Mouse (Mus musculus): Measurements from ENCODE around the gene Rasgef1b. TPM values are rescaled to one million over a fixed set of nuclear protein-coding genes. Genes with fewer than 3 reads are reported as not detected.

Rasgef1b gene
- polyA plus RNA-seq, 1 experiment from 2014 or later, result 3.6 TPM

- no peak for TF ChIP-seq CTCF (IDR thresholded peaks at IDR 0.05; ENCODE audit: low read depth)
- Histone ChIP-seq H3K36me3 (ENCODE audit: control insufficient read depth, insufficient read depth) (no peaks in the 10 kb centered on the region), H3K4me1 (replicated peaks; ENCODE audit: control insufficient read depth, insufficient read depth, low read length) (no peaks in the 10 kb centered on the region), H3K9me3 (ENCODE audit: control insufficient read depth) (no peaks in the 10 kb centered on the region), H3K27ac (ENCODE audit: low read depth, low read length) (no peak overlapping the region), H3K4me2 (replicated peaks; ENCODE audit: low read depth) (no peak overlapping the region), H3K27me3 (replicated peaks; ENCODE audit: control insufficient read depth, insufficient read depth, low read length) (no peaks in the 10 kb centered on the region), H3K4me3 (ENCODE audit: low read depth, low read length) (no peak overlapping the region), H3K9ac (ENCODE audit: low read depth, low read length) (no peak overlapping the region)
- WGBS, result 81% methylated on average over 6 of the region's 6 CpGs
- ATAC-seq, result no peak
These were observed 288.8 kb downstream of the Rasgef1b start for GRCm38 (mm10) chr5:99440109-99440508.

GRCm38 (mm10) chr5:99438526-99438925 is 290.3 kb downstream of the Rasgef1b start:
- no peak for TF ChIP-seq CTCF (IDR thresholded peaks at IDR 0.05; ENCODE audit: low read depth)
- Histone ChIP-seq H3K4me2 (replicated peaks; ENCODE audit: low read depth) (no peak overlapping the region), H3K9ac (ENCODE audit: low read depth, low read length) (no peak overlapping the region), H3K4me3 (ENCODE audit: low read depth, low read length) (no peak overlapping the region), H3K4me1 (replicated peaks; ENCODE audit: control insufficient read depth, insufficient read depth, low read length) (no peaks in the 10 kb centered on the region), H3K27me3 (replicated peaks; ENCODE audit: control insufficient read depth, insufficient read depth, low read length) (no peaks in the 10 kb centered on the region), H3K27ac (ENCODE audit: low read depth, low read length) (no peak overlapping the region), H3K9me3 (ENCODE audit: control insufficient read depth) (no peaks in the 10 kb centered on the region), H3K36me3 (ENCODE audit: control insufficient read depth, insufficient read depth) (no peaks in the 10 kb centered on the region)
- no peak for ATAC-seq
- WGBS, result 53% methylated on average over 1 of the region's 1 CpGs

GRCm38 (mm10) chr5:99434226-99434625 is 294.6 kb downstream of the Rasgef1b start:
- peak; percentile 31; the same call in 1 of the 2 replicates for ATAC-seq
- Histone ChIP-seq H3K4me1 (replicated peaks; ENCODE audit: control insufficient read depth, insufficient read depth, low read length) (no peaks in the 10 kb centered on the region), H3K27ac (ENCODE audit: low read depth, low read length) (no peak overlapping the region), H3K9me3 (ENCODE audit: control insufficient read depth) (no peaks in the 10 kb centered on the region), H3K27me3 (replicated peaks; ENCODE audit: control insufficient read depth, insufficient read depth, low read length) (no peaks in the 10 kb centered on the region), H3K36me3 (ENCODE audit: control insufficient read depth, insufficient read depth) (no peaks in the 10 kb centered on the region), H3K4me3 (ENCODE audit: low read depth, low read length) (no peak overlapping the region), H3K9ac (ENCODE audit: low read depth, low read length) (no peak overlapping the region), H3K4me2 (replicated peaks; ENCODE audit: low read depth) (no peak overlapping the region)
- WGBS, result 67% methylated on average over 4 of the region's 4 CpGs
- no peak for TF ChIP-seq CTCF (IDR thresholded peaks at IDR 0.05; ENCODE audit: low read depth)

GRCm38 (mm10) chr5:99432471-99432870 is 296.4 kb downstream of the Rasgef1b start:
- Histone ChIP-seq H3K9me3 (ENCODE audit: control insufficient read depth) (no peaks in the 10 kb centered on the region), H3K4me2 (replicated peaks; ENCODE audit: low read depth) (no peak overlapping the region), H3K9ac (ENCODE audit: low read depth, low read length) (no peak overlapping the region), H3K27ac (ENCODE audit: low read depth, low read length) (no peak overlapping the region), H3K36me3 (ENCODE audit: control insufficient read depth, insufficient read depth) (no peaks in the 10 kb centered on the region), H3K4me1 (replicated peaks; ENCODE audit: control insufficient read depth, insufficient read depth, low read length) (no peaks in the 10 kb centered on the region), H3K27me3 (replicated peaks; ENCODE audit: control insufficient read depth, insufficient read depth, low read length) (no peaks in the 10 kb centered on the region), H3K4me3 (ENCODE audit: low read depth, low read length) (no peak overlapping the region)
- 95% methylated on average over 8 of the region's 8 CpGs for WGBS
- TF ChIP-seq CTCF (IDR thresholded peaks at IDR 0.05; ENCODE audit: low read depth), result no peak
- no peak for ATAC-seq

GRCm38 (mm10) chr5:99429273-99429672 is 299.6 kb downstream of the Rasgef1b start:
- Histone ChIP-seq H3K4me3 (ENCODE audit: low read depth, low read length) (no peak overlapping the region), H3K4me1 (replicated peaks; ENCODE audit: control insufficient read depth, insufficient read depth, low read length) (no peaks in the 10 kb centered on the region), H3K9ac (ENCODE audit: low read depth, low read length) (no peak overlapping the region), H3K9me3 (ENCODE audit: control insufficient read depth) (no peaks in the 10 kb centered on the region), H3K27ac (ENCODE audit: low read depth, low read length) (no peak overlapping the region), H3K4me2 (replicated peaks; ENCODE audit: low read depth) (no peak overlapping the region), H3K36me3 (ENCODE audit: control insufficient read depth, insufficient read depth) (no peaks in the 10 kb centered on the region), H3K27me3 (replicated peaks; ENCODE audit: control insufficient read depth, insufficient read depth, low read length) (no peaks in the 10 kb centered on the region)
- 86% methylated on average over 8 of the region's 8 CpGs for WGBS
- no peak for TF ChIP-seq CTCF (IDR thresholded peaks at IDR 0.05; ENCODE audit: low read depth)
- ATAC-seq, result no peak

- no peak overlapping the region for H3K4me2 ChIP-seq (replicated peaks; ENCODE audit: low read depth)
- H3K9ac ChIP-seq (ENCODE audit: low read depth, low read length), result no peak overlapping the region
- no peaks in the 10 kb centered on the region for H3K36me3 ChIP-seq (ENCODE audit: control insufficient read depth, insufficient read depth)
- 38% methylated on average over 5 of the region's 5 CpGs for WGBS
- no peaks in the 10 kb centered on the region for H3K27me3 ChIP-seq (replicated peaks; ENCODE audit: control insufficient read depth, insufficient read depth, low read length)
- ATAC-seq, result no peak
- no peaks in the 10 kb centered on the region for H3K9me3 ChIP-seq (ENCODE audit: control insufficient read depth)
- no peak overlapping the region for H3K4me3 ChIP-seq (ENCODE audit: low read depth, low read length)
- TF ChIP-seq CTCF (IDR thresholded peaks at IDR 0.05; ENCODE audit: low read depth), result no peak
- H3K4me1 ChIP-seq (replicated peaks; ENCODE audit: control insufficient read depth, insufficient read depth, low read length), result no peaks in the 10 kb centered on the region
- H3K27ac ChIP-seq (ENCODE audit: low read depth, low read length), result no peak overlapping the region
These were observed 300.2 kb downstream of the Rasgef1b start for GRCm38 (mm10) chr5:99428648-99429047.

- no peaks in the 10 kb centered on the region for H3K27me3 ChIP-seq (replicated peaks; ENCODE audit: control insufficient read depth, insufficient read depth, low read length)
- no peak overlapping the region for H3K4me2 ChIP-seq (replicated peaks; ENCODE audit: low read depth)
- H3K27ac ChIP-seq (ENCODE audit: low read depth, low read length), result no peak overlapping the region
- no peaks in the 10 kb centered on the region for H3K4me1 ChIP-seq (replicated peaks; ENCODE audit: control insufficient read depth, insufficient read depth, low read length)
- peak; percentile 43 for TF ChIP-seq CTCF (IDR thresholded peaks at IDR 0.05; ENCODE audit: low read depth)
- ATAC-seq, result no peak
- H3K36me3 ChIP-seq (ENCODE audit: control insufficient read depth, insufficient read depth), result no peaks in the 10 kb centered on the region
- no peak overlapping the region for H3K4me3 ChIP-seq (ENCODE audit: low read depth, low read length)
- no peak overlapping the region for H3K9ac ChIP-seq (ENCODE audit: low read depth, low read length)
- H3K9me3 ChIP-seq (ENCODE audit: control insufficient read depth), result no peaks in the 10 kb centered on the region
- WGBS, result 81% methylated on average over 5 of the region's 5 CpGs
These were observed 305.6 kb downstream of the Rasgef1b start for GRCm38 (mm10) chr5:99423271-99423670.
